Mouse (Mus musculus): Measurements from ENCODE around the gene Tmem59.

GRCm38 (mm10) chr4:107193841-107194240, 15.6 kb downstream of the Tmem59 start:
- no peak for TF ChIP-seq CTCF (IDR thresholded peaks at IDR 0.05)
- no peak for TF ChIP-seq POLR2A (IDR thresholded peaks at IDR 0.05; ENCODE audit: insufficient read depth, low read depth, low read length)
- no peak for TF ChIP-seq EP300 (IDR thresholded peaks at IDR 0.05; ENCODE audit: insufficient read depth, low read depth, low read length)
